In genomic region chr5:143525454-143526225, GRCm38 (mm10) we compare ENCODE assay signal across 9 mouse cellular contexts. TPM values are rescaled to one million over a fixed set of nuclear protein-coding genes. Genes with fewer than 3 reads are reported as not detected.
A peak's percentile ranks its signal among the peaks of the same experiment; 100 is the strongest.
DNase-seq lines count a peak whose midpoint lies in the region; ATAC-seq and TF ChIP-seq lines count a peak whose summit lies in the region.
"Had no signal": no experiment of that assay in that cellular context is flagged by ENCODE, and none has a peak within 500 bp of the region (broad histone marks: within the 10 kb centered on the region; RNA-seq: fewer than 3 reads in every experiment).

No protein-coding gene starts in this region.

- no peaks in the 10 kb centered on the region for H3K27me3 ChIP-seq in kidney, adult 2 months (replicated peaks; ENCODE audit: control insufficient read depth, insufficient read depth, low read length)
- no peaks in the 10 kb centered on the region for H3K27me3 ChIP-seq in embryonic facial prominence, embryonic 11.5 days (ENCODE audit: control insufficient read depth, insufficient read depth, low read length)
- no peaks in the 10 kb centered on the region for H3K27me3 ChIP-seq in midbrain, embryonic 16.5 days (ENCODE audit: control insufficient read depth, insufficient read depth, low read depth, low read length)

- peak overlapping the region; percentile 97 for H3K9ac ChIP-seq in embryonic facial prominence, embryonic 11.5 days (replicated peaks; ENCODE audit: low read length)
- H3K9ac ChIP-seq in midbrain, embryonic 16.5 days (ENCODE audit: low read depth, low read length): no peak overlapping the region

- peak overlapping the region; percentile 26 for H3K4me3 ChIP-seq in kidney, adult 2 months (ENCODE audit: insufficient read depth, low read depth, low read length)
- peak overlapping the region; percentile 92 for H3K4me3 ChIP-seq in embryonic facial prominence, embryonic 11.5 days (ENCODE audit: low read depth, low read length)
- H3K4me3 ChIP-seq in midbrain, embryonic 16.5 days (ENCODE audit: low read depth, low read length): no peak overlapping the region

- ATAC-seq in embryonic facial prominence, embryonic 11.5 days (replicated peaks; ENCODE audit: insufficient number of reproducible peaks, low FRiP score, low TSS enrichment, low read depth): no peak
- ATAC-seq in midbrain, embryonic 16.5 days: no peak

- WGBS in kidney, adult 2 months: 19% methylated on average over 7 of the region's 7 CpGs
- WGBS in embryonic facial prominence, embryonic 11.5 days: 57% methylated on average over 7 of the region's 7 CpGs
- 72% methylated on average over 7 of the region's 7 CpGs for WGBS in midbrain, embryonic 16.5 days

- no peaks in the 10 kb centered on the region for H3K9me3 ChIP-seq in embryonic facial prominence, embryonic 11.5 days (replicated peaks; ENCODE audit: control insufficient read depth, low read length)
- no peaks in the 10 kb centered on the region for H3K9me3 ChIP-seq in midbrain, embryonic 16.5 days (replicated peaks; ENCODE audit: control insufficient read depth, low read length, poor library complexity, severe bottlenecking)

- no peak for DNase-seq in kidney, adult 2 months
- no peak for DNase-seq in kidney, adult 11 months
- no peak for DNase-seq in embryonic facial prominence, embryonic 11.5 days (ENCODE audit: low spot score)
- peak; percentile 46 for DNase-seq in induced T-regulatory cell, adult 2 months (ENCODE audit: low read depth)
- no peak for DNase-seq in Muller cell, postnatal 12 days (ENCODE audit: inconsistent ontology term)
- DNase-seq in testis, postnatal 10 days (ENCODE audit: low spot score): no peak
- no peak for DNase-seq in cerebellum, postnatal 4 days (ENCODE audit: low spot score in 2 of 2)
- DNase-seq: cerebellum, postnatal 25 days had no signal

- H3K27ac ChIP-seq in kidney, adult 2 months (ENCODE audit: insufficient read depth, low read depth, low read length): no peak overlapping the region
- H3K27ac ChIP-seq in embryonic facial prominence, embryonic 11.5 days (replicated peaks; ENCODE audit: low read depth, low read length): no peak overlapping the region
- H3K27ac ChIP-seq in midbrain, embryonic 16.5 days (ENCODE audit: low read length): no peak overlapping the region

- peaks cover 24% of the 10 kb centered on the region for H3K4me1 ChIP-seq in kidney, adult 2 months (ENCODE audit: control insufficient read depth, insufficient read depth, low read length)
- H3K4me1 ChIP-seq in embryonic facial prominence, embryonic 11.5 days (ENCODE audit: control insufficient read depth, insufficient read depth, low read length): peaks cover 5% of the 10 kb centered on the region
- peaks cover 29% of the 10 kb centered on the region for H3K4me1 ChIP-seq in midbrain, embryonic 16.5 days (ENCODE audit: control insufficient read depth, insufficient read depth, low read length)

- H3K4me2 ChIP-seq in embryonic facial prominence, embryonic 11.5 days (ENCODE audit: low read depth, low read length): peak overlapping the region; percentile 59
- H3K4me2 ChIP-seq in midbrain, embryonic 16.5 days (ENCODE audit: low read length): peak overlapping the region; percentile 90

- no peak for TF ChIP-seq POLR2A in kidney, adult 2 months (IDR thresholded peaks at IDR 0.05; ENCODE audit: low read depth, low read length)

- H3K36me3 ChIP-seq in kidney, adult 2 months (ENCODE audit: control insufficient read depth, insufficient read depth, low read length): no peaks in the 10 kb centered on the region
- H3K36me3 ChIP-seq in embryonic facial prominence, embryonic 11.5 days (replicated peaks; ENCODE audit: control insufficient read depth, insufficient read depth, low read depth, low read length): no peaks in the 10 kb centered on the region
- no peaks in the 10 kb centered on the region for H3K36me3 ChIP-seq in midbrain, embryonic 16.5 days (ENCODE audit: control insufficient read depth, insufficient read depth, low read length)

- no peak for TF ChIP-seq CTCF in kidney, adult 2 months (conservative IDR thresholded peaks at IDR 0.05; ENCODE audit: insufficient read depth, insufficient read length, low read depth, low read length)

RNA-seq across cellular contexts. Expression of gene Rac1, which starts 2.2 kb away (rescaled TPM):
- 259 and 277 TPM in 2 replicates for polyA plus RNA-seq in kidney, adult 2 months (2012; rRNA removed)
- polyA plus RNA-seq in embryonic facial prominence, embryonic 11.5 days (2014; fragmentation: Nextera tagmentation; extraction: Ambion mirVana): 521 and 540 TPM in 2 replicates
- 378 and 409 TPM in 2 replicates for polyA plus RNA-seq in midbrain, embryonic 16.5 days (2015; fragmentation: Nextera tagmentation; extraction: Ambion mirVana)
